Mouse (Mus musculus) embryonic fibroblast, embryonic 13.5 days (primary cell): Measurements from ENCODE around the gene Klf5. TPM values are rescaled to one million over a fixed set of nuclear protein-coding genes. Genes with fewer than 3 reads are reported as not detected.

Experiments
- H3K27ac ChIP-seq: 2 replicates; pipeline ENCODE4 v1.5.1; 2012; ENCODE audit warnings: low read length, control low read depth, inconsistent platforms; ENCODE audit not compliant: insufficient read depth
- H3K4me1 ChIP-seq: 2 replicates; pipeline ENCODE4 v1.6.1; 2011; ENCODE audit warnings: low read length; ENCODE audit not compliant: control insufficient read depth, insufficient read depth
- H3K4me3 ChIP-seq: 2 replicates; pipeline ENCODE4 v1.5.1; 2011; ENCODE audit warnings: mild to moderate bottlenecking, control low read depth, low read length; ENCODE audit not compliant: insufficient read depth
- CTCF ChIP-seq: IDR thresholded peaks from 2 replicates; pipeline ENCODE4 v1.5.1; 2011; ENCODE audit warnings: mild to moderate bottlenecking, control low read depth, low read length, moderate library complexity, borderline replicate concordance; ENCODE audit not compliant: insufficient read depth
- POLR2A ChIP-seq: IDR thresholded peaks from 2 replicates; pipeline ENCODE4 v1.6.1; 2011; ENCODE audit warnings: low read depth, mild to moderate bottlenecking, control low read depth, low read length, moderate library complexity
- polyA plus RNA-seq: library from polyadenylated mRNA; stranded (reverse); fragments of >200 nt; gene quantifications from 2 replicates; pipeline ENCODE4 v1.2.4, GENCODE M21; 2011; ENCODE audit warnings: low read depth; ENCODE audit not compliant: missing spikeins, insufficient read length

Klf5 gene
- polyA plus RNA-seq, 1 experiment: 9.1 TPM

DNA sequence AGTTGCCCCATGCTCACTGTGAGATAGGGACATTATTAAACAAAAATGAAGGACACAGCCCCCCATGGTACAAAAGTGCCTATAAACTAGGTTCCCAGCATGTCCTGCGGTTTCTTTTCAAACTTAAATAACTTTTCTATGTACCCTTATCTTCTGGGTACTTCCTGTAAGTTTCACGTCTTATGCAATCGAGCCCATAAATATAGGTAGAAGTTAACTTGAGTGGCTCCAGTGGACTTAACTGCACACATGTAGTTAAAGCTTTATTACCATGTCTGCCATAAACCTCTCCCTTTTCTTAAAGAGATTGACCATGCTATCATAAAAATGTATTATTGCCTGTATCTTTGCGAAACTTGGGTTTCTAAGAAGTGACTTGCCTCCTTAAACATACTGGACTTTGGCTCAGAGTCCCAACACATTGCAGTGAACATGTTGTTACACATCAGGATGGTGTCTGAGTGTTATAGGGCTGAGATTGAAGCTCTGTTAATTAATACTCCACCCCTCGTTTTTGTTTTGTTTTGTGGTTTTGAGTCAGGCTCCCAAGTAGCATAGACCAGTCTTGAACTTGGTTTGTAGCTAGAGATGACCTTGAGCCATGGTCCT lies 17.6 kb upstream of the Klf5 start:
- H3K4me3 ChIP-seq: no peak overlapping the region
- no peak for TF ChIP-seq POLR2A
- no peak for TF ChIP-seq CTCF
- H3K4me1 ChIP-seq: peaks cover 3% of the 10 kb centered on the region; the same call in 1 of the 2 replicates
- no peak overlapping the region for H3K27ac ChIP-seq

DNA sequence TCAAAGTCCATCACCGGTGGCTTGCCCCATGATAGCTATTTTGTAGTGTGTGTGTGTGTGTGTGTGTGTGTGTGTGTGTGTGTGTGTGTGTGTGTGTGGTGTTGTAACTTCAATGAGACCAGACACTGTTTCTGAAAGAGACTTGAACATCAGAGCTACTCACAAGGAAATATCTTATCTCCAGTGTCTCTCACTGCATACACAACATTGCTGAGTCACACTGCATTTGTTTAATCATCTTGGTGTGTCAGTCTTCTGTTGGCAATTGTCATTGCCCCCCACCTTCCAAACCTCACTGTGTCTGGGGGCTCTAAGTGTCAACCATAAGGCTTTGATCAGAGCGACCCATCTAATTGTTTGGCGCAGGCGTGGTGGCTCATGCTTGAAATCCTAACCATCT lies 13.0 kb upstream of the Klf5 start:
- no peaks in the 10 kb centered on the region for H3K4me1 ChIP-seq
- TF ChIP-seq POLR2A (no peak), CTCF (no peak)
- no peak overlapping the region for H3K27ac ChIP-seq
- H3K4me3 ChIP-seq: no peak overlapping the region

DNA sequence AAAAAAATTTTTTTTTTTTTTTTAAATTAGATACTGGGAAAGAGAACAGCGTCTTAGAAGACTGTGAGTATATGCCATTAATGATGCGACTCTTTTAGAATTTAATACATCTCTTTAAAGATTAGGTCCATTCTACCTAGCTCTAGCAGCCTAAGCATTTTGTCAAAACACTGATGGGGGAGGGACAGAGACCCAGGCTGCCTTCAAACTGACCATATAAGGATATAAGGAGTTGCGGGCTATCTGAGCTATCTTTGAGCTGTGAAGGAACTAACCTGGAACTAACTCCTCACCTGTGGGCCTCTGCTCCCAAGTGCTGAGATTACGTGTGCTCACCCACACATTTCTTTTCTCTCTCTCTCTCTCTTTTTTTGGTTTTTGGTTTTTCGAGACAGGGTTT lies 6.3 kb upstream of the Klf5 start:
- TF ChIP-seq CTCF: no peak
- no peak for TF ChIP-seq POLR2A

DNA sequence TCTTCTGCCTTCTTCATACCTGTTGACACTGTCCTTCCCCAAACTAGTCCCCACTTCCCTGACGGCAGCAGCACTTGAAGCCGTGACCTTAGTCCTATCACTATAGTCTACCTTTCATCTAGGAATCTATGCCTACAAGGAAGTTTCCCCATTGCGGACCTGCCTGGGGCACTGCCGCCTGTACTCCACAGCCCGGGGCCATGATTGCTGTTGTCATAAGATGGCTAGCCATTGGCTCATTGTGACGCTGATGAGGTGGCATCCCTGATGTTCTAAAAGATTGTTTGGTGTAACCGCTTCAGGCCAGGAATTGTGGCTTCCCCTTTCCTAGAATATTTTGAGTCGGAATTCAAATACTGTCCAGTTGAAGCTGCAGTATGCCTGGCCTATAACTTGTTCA lies 4.1 kb upstream of the Klf5 start:
- Histone ChIP-seq H3K27ac (no peak overlapping the region), H3K4me1 (peaks cover 3% of the 10 kb centered on the region), H3K4me3 (no peak overlapping the region)
- TF ChIP-seq POLR2A: no peak

More for the DNA sequence above, 6.3 kb upstream of the Klf5 start:
- Histone ChIP-seq H3K4me1 (peaks cover 3% of the 10 kb centered on the region), H3K27ac (no peak overlapping the region), H3K4me3 (no peak overlapping the region)

DNA sequence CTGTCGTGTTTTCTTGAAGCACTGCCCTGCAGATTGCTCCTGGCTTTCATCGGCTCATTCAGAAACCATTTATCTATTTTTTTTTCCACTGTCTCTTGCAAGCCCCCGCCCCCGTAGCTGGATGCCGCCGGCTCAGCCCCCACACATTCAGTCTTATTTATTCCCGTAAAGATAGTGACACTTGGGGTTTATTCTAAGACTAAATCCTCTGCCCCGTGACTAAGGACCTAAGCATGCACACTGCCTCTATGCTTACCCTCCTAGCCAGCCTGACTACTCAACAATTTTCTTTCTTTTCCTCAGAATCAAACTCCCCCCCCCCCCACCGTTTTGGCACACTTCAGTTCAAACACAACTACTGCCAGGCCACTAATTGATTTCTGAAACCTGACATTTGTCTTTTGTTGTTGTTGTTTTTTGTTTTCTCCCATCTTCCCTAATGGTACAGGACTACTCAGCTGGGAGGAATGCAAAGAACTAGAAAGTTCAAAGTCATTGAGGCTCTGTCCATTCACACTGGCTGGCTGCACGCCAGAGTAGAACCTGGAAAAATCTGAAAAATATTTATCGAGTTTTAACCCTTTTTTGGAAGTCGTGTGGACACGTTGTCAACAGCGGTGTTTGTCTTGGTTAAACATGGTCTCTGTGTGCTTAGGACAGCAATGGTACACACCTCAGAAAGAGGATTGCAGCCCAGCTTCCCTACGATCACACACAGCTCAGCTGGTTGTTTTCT lies 2.7 kb upstream of the Klf5 start:
- H3K27ac ChIP-seq: no peak overlapping the region
- no peak overlapping the region for H3K4me3 ChIP-seq
- no peak for TF ChIP-seq POLR2A
- no peak for TF ChIP-seq CTCF
- H3K4me1 ChIP-seq: peaks cover 3% of the 10 kb centered on the region

DNA sequence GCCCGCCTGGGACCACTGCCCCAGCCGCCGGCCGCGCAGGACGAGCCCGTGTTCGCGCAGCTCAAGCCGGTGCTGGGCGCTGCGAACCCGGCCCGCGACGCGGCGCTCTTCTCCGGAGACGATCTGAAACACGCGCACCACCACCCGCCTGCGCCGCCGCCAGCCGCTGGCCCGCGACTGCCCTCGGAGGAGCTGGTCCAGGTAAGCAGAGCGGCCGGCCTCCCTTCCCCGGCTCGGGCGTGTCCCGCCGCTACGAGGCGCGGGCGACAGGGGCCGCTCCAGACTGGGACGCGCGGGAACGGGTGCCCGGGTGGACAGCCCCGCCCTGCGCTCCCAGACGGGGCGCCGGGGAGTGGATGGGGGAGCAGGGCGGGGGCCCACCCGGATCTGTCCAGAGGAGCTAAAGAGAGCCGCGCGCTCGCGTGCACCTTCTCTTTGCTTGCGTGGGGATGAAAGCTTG lies 561 bp downstream of the Klf5 start:
- Histone ChIP-seq H3K4me1 (peaks cover 3% of the 10 kb centered on the region), H3K27ac (peak overlapping the region; percentile 43; the same call in 1 of the 2 replicates), H3K4me3 (peak overlapping the region; percentile 87)
- TF ChIP-seq POLR2A (no peak), CTCF (no peak)

DNA sequence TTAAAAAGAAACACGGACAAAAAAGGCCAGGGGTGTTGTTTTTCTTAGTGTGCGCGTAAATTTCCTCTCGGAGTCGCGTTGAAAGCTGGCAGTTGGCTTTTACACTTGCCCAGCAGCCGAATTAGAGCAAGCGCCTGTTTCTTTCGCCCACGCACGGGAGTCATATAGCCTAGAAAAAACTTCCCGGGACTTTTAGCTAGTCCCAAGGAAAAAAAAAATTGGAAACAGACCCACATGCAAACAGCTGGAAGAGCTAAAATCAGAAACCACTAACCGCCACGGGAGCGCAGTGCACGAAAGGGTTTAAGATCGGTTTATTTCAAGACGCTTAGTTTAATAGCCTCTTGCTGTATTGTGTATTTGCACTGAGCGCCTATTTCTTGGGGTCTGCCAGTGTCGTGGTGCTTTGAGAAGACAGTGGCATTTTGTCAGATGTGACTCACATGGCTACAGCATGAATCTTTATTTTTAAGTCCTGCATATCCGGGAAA lies 1.3 kb downstream of the Klf5 start:
- TF ChIP-seq CTCF (no peak), POLR2A (no peak)
- peak overlapping the region; percentile 87 for H3K4me3 ChIP-seq
- H3K27ac ChIP-seq: peak overlapping the region; percentile 43; the same call in 1 of the 2 replicates
- peaks cover 3% of the 10 kb centered on the region for H3K4me1 ChIP-seq

DNA sequence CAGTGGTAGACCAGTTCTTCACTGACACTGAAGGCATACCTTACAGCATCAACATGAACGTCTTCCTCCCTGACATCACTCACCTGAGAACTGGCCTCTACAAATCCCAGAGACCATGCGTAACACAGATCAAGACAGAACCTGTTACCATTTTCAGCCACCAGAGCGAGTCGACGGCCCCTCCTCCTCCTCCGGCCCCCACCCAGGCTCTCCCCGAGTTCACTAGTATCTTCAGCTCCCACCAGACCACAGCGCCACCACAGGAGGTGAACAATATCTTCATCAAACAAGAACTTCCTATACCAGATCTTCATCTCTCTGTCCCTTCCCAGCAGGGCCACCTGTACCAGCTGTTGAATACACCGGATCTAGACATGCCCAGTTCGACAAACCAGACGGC lies 3.0 kb downstream of the Klf5 start:
- H3K27ac ChIP-seq: no peak overlapping the region
- no peak overlapping the region for H3K4me3 ChIP-seq
- H3K4me1 ChIP-seq: no peaks in the 10 kb centered on the region
- TF ChIP-seq CTCF (no peak), POLR2A (no peak)

DNA sequence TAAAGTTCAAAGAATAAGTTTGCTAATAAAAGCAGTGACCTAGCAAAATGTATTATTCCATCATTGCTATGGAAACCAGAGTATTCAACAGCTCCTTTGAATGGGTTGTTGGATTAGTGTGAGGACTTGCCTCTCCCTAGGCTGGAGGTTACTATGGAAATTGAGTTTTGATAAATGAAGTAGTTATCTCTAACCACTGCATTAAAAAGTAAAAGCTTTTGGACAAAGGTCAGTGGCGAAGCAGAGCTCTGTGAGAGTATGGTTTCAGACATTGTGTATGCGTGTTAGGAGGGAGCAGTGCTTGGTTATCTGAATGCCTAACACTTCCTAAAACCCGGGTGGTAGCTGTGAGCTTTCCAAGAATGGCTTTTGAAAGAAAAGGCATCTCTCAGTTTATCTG lies 5.9 kb downstream of the Klf5 start:
- Histone ChIP-seq H3K4me1 (no peaks in the 10 kb centered on the region), H3K27ac (no peak overlapping the region), H3K4me3 (no peak overlapping the region)
- TF ChIP-seq POLR2A (no peak), CTCF (no peak)
